Mouse (Mus musculus): ENCODE measurements around the gene Sft2d2. TPM values are rescaled to one million over a fixed set of nuclear protein-coding genes. Genes with fewer than 3 reads are reported as not detected.
A peak's percentile ranks its signal among the peaks of the same experiment; 100 is the strongest.

Sft2d2 gene
- polyA plus RNA-seq, 1 experiment from 2014 or later, result 4.8 TPM

GRCm38 (mm10) chr1:165203488-165204035 lies 9.3 kb upstream of the Sft2d2 start:
- 65% methylated on average over 2 of the region's 2 CpGs for WGBS
- H3K27me3 ChIP-seq (replicated peaks; ENCODE audit: control insufficient read depth, insufficient read depth, low read length), result no peaks in the 10 kb centered on the region
- no peak overlapping the region for H3K4me3 ChIP-seq (replicated peaks; ENCODE audit: low read length)
- H3K9ac ChIP-seq (replicated peaks; ENCODE audit: low read depth, low read length), result no peak overlapping the region
- no peaks in the 10 kb centered on the region for H3K4me1 ChIP-seq (replicated peaks; ENCODE audit: control insufficient read depth, insufficient read depth, low read length)
- no peaks in the 10 kb centered on the region for H3K36me3 ChIP-seq (ENCODE audit: control insufficient read depth, insufficient read depth)
- H3K9me3 ChIP-seq (ENCODE audit: control insufficient read depth, low read length), result no peaks in the 10 kb centered on the region
- H3K27ac ChIP-seq (ENCODE audit: low read length), result no peak overlapping the region
- H3K4me2 ChIP-seq (ENCODE audit: low read length), result no peak overlapping the region
- ATAC-seq, result no peak

GRCm38 (mm10) chr1:165201445-165202012 lies 7.3 kb upstream of the Sft2d2 start:
- Histone ChIP-seq H3K27ac (ENCODE audit: low read length) (no peak overlapping the region), H3K4me2 (ENCODE audit: low read length) (no peak overlapping the region), H3K36me3 (ENCODE audit: control insufficient read depth, insufficient read depth) (no peaks in the 10 kb centered on the region), H3K9ac (replicated peaks; ENCODE audit: low read depth, low read length) (no peak overlapping the region), H3K9me3 (ENCODE audit: control insufficient read depth, low read length) (no peaks in the 10 kb centered on the region), H3K27me3 (replicated peaks; ENCODE audit: control insufficient read depth, insufficient read depth, low read length) (no peaks in the 10 kb centered on the region), H3K4me1 (replicated peaks; ENCODE audit: control insufficient read depth, insufficient read depth, low read length) (no peaks in the 10 kb centered on the region), H3K4me3 (replicated peaks; ENCODE audit: low read length) (no peak overlapping the region)
- WGBS, result 87% methylated on average over 4 of the region's 4 CpGs
- ATAC-seq, result no peak

GRCm38 (mm10) chr1:165200748-165201147 lies 6.5 kb upstream of the Sft2d2 start:
- 87% methylated on average over 8 of the region's 8 CpGs for WGBS
- no peaks in the 10 kb centered on the region for H3K9me3 ChIP-seq (ENCODE audit: control insufficient read depth, low read length)

GRCm38 (mm10) chr1:165199639-165200038 lies 5.4 kb upstream of the Sft2d2 start:
- H3K4me1 ChIP-seq (replicated peaks; ENCODE audit: control insufficient read depth, insufficient read depth, low read length), result peaks cover 3% of the 10 kb centered on the region
- 70% methylated on average over 3 of the region's 3 CpGs for WGBS
- no peak overlapping the region for H3K4me2 ChIP-seq (ENCODE audit: low read length)
- H3K27ac ChIP-seq (ENCODE audit: low read length), result no peak overlapping the region
- H3K36me3 ChIP-seq (ENCODE audit: control insufficient read depth, insufficient read depth), result no peaks in the 10 kb centered on the region
- ATAC-seq, result no peak
- no peak overlapping the region for H3K9ac ChIP-seq (replicated peaks; ENCODE audit: low read depth, low read length)
- H3K27me3 ChIP-seq (replicated peaks; ENCODE audit: control insufficient read depth, insufficient read depth, low read length), result no peaks in the 10 kb centered on the region
- no peak overlapping the region for H3K4me3 ChIP-seq (replicated peaks; ENCODE audit: low read length)
- H3K9me3 ChIP-seq (ENCODE audit: control insufficient read depth, low read length), result no peaks in the 10 kb centered on the region

More at GRCm38 (mm10) chr1:165200748-165201147, 6.5 kb upstream of the Sft2d2 start:
- Histone ChIP-seq H3K4me2 (ENCODE audit: low read length) (no peak overlapping the region), H3K27ac (ENCODE audit: low read length) (no peak overlapping the region), H3K9ac (replicated peaks; ENCODE audit: low read depth, low read length) (no peak overlapping the region), H3K4me3 (replicated peaks; ENCODE audit: low read length) (no peak overlapping the region), H3K4me1 (replicated peaks; ENCODE audit: control insufficient read depth, insufficient read depth, low read length) (no peaks in the 10 kb centered on the region), H3K36me3 (ENCODE audit: control insufficient read depth, insufficient read depth) (no peaks in the 10 kb centered on the region), H3K27me3 (replicated peaks; ENCODE audit: control insufficient read depth, insufficient read depth, low read length) (no peaks in the 10 kb centered on the region)
- no peak for ATAC-seq

GRCm38 (mm10) chr1:165198951-165199350 lies 4.7 kb upstream of the Sft2d2 start:
- H3K9me3 ChIP-seq (ENCODE audit: control insufficient read depth, low read length), result no peaks in the 10 kb centered on the region
- no peak overlapping the region for H3K27ac ChIP-seq (ENCODE audit: low read length)
- no peak overlapping the region for H3K4me2 ChIP-seq (ENCODE audit: low read length)
- H3K36me3 ChIP-seq (ENCODE audit: control insufficient read depth, insufficient read depth), result no peaks in the 10 kb centered on the region
- no peak overlapping the region for H3K4me3 ChIP-seq (replicated peaks; ENCODE audit: low read length)
- H3K9ac ChIP-seq (replicated peaks; ENCODE audit: low read depth, low read length), result no peak overlapping the region
- no peaks in the 10 kb centered on the region for H3K27me3 ChIP-seq (replicated peaks; ENCODE audit: control insufficient read depth, insufficient read depth, low read length)
- ATAC-seq, result no peak
- 49% methylated on average over 1 of the region's 1 CpGs for WGBS
- H3K4me1 ChIP-seq (replicated peaks; ENCODE audit: control insufficient read depth, insufficient read depth, low read length), result peaks cover 6% of the 10 kb centered on the region

- H3K9me3 ChIP-seq (ENCODE audit: control insufficient read depth, low read length), result no peaks in the 10 kb centered on the region
- WGBS, result 80% methylated on average over 3 of the region's 3 CpGs
- H3K27me3 ChIP-seq (replicated peaks; ENCODE audit: control insufficient read depth, insufficient read depth, low read length), result no peaks in the 10 kb centered on the region
- H3K36me3 ChIP-seq (ENCODE audit: control insufficient read depth, insufficient read depth), result no peaks in the 10 kb centered on the region
- H3K9ac ChIP-seq (replicated peaks; ENCODE audit: low read depth, low read length), result no peak overlapping the region
- peaks cover 9% of the 10 kb centered on the region for H3K4me1 ChIP-seq (replicated peaks; ENCODE audit: control insufficient read depth, insufficient read depth, low read length)
- no peak overlapping the region for H3K4me3 ChIP-seq (replicated peaks; ENCODE audit: low read length)
- no peak overlapping the region for H3K4me2 ChIP-seq (ENCODE audit: low read length)
- no peak overlapping the region for H3K27ac ChIP-seq (ENCODE audit: low read length)
- ATAC-seq, result no peak
These were observed 3.6 kb upstream of the Sft2d2 start for GRCm38 (mm10) chr1:165197875-165198274.

- Histone ChIP-seq H3K4me2 (ENCODE audit: low read length) (no peak overlapping the region), H3K27ac (ENCODE audit: low read length) (no peak overlapping the region), H3K27me3 (replicated peaks; ENCODE audit: control insufficient read depth, insufficient read depth, low read length) (no peaks in the 10 kb centered on the region), H3K9ac (replicated peaks; ENCODE audit: low read depth, low read length) (no peak overlapping the region), H3K36me3 (ENCODE audit: control insufficient read depth, insufficient read depth) (no peaks in the 10 kb centered on the region), H3K9me3 (ENCODE audit: control insufficient read depth, low read length) (no peaks in the 10 kb centered on the region), H3K4me3 (replicated peaks; ENCODE audit: low read length) (no peak overlapping the region), H3K4me1 (replicated peaks; ENCODE audit: control insufficient read depth, insufficient read depth, low read length) (peaks cover 9% of the 10 kb centered on the region)
- no peak for ATAC-seq
- 75% methylated on average over 3 of the region's 3 CpGs for WGBS
These were observed 1.2 kb upstream of the Sft2d2 start for GRCm38 (mm10) chr1:165195396-165195960.

- Histone ChIP-seq H3K9ac (replicated peaks; ENCODE audit: low read depth, low read length) (peak overlapping the region; percentile 60), H3K27ac (ENCODE audit: low read length) (no peak overlapping the region), H3K27me3 (replicated peaks; ENCODE audit: control insufficient read depth, insufficient read depth, low read length) (no peaks in the 10 kb centered on the region), H3K4me1 (replicated peaks; ENCODE audit: control insufficient read depth, insufficient read depth, low read length) (peaks cover 9% of the 10 kb centered on the region), H3K36me3 (ENCODE audit: control insufficient read depth, insufficient read depth) (no peaks in the 10 kb centered on the region), H3K9me3 (ENCODE audit: control insufficient read depth, low read length) (no peaks in the 10 kb centered on the region), H3K4me3 (replicated peaks; ENCODE audit: low read length) (peak overlapping the region; percentile 81), H3K4me2 (ENCODE audit: low read length) (peak overlapping the region; percentile 97)
- no peak; the same call in 1 of the 2 replicates for ATAC-seq
- WGBS, result 11% methylated on average over 5 of the region's 5 CpGs
These were observed 400 bp upstream of the Sft2d2 start for GRCm38 (mm10) chr1:165194662-165195013.

- Histone ChIP-seq H3K4me1 (replicated peaks; ENCODE audit: control insufficient read depth, insufficient read depth, low read length) (peaks cover 9% of the 10 kb centered on the region), H3K4me2 (ENCODE audit: low read length) (peak overlapping the region; percentile 97), H3K9me3 (ENCODE audit: control insufficient read depth, low read length) (no peaks in the 10 kb centered on the region), H3K9ac (replicated peaks; ENCODE audit: low read depth, low read length) (no peak overlapping the region; the same call in 1 of the 2 replicates), H3K36me3 (ENCODE audit: control insufficient read depth, insufficient read depth) (no peaks in the 10 kb centered on the region), H3K4me3 (replicated peaks; ENCODE audit: low read length) (peak overlapping the region; percentile 81), H3K27me3 (replicated peaks; ENCODE audit: control insufficient read depth, insufficient read depth, low read length) (no peaks in the 10 kb centered on the region), H3K27ac (ENCODE audit: low read length) (no peak overlapping the region)
- 17% methylated on average over 7 of the region's 7 CpGs for WGBS
- ATAC-seq, result no peak
These were observed 812 bp downstream of the Sft2d2 start for GRCm38 (mm10) chr1:165193426-165193825.
